Mouse (Mus musculus): Measurements from ENCODE around the gene Zswim5. TPM values are rescaled to one million over a fixed set of nuclear protein-coding genes. Genes with fewer than 3 reads are reported as not detected.
"Not testable (repeated sequence)": the region's sequence is repeated elsewhere in the genome, so short reads cannot be mapped to it uniquely, and the experiment has no call there.

Zswim5 gene
- polyA plus RNA-seq (2012; rRNA removed) = 3.7 and 4.7 TPM in 2 replicates

GRCm38 (mm10) chr4:116876995-116877728, at the start of gene Zswim5:
Gene Zswim5 (plus strand): TSS chr4:116877376.
- H3K4me1 ChIP-seq (ENCODE audit: control insufficient read depth, insufficient read depth, low read length) = peaks cover 6% of the 10 kb centered on the region
- no peaks in the 10 kb centered on the region for H3K27me3 ChIP-seq (ENCODE audit: control insufficient read depth, insufficient read depth, low read length)
- H3K36me3 ChIP-seq (ENCODE audit: control insufficient read depth, insufficient read depth, low read length) = no peaks in the 10 kb centered on the region
- H3K4me3 ChIP-seq (ENCODE audit: control insufficient read depth, low read depth, low read length) = peak within 1 kb of the TSS; percentile 90
- peak within 1 kb of the TSS; percentile 84 for H3K27ac ChIP-seq (ENCODE audit: control insufficient read depth, insufficient read depth, low read depth, low read length)
- TF ChIP-seq CTCF (IDR thresholded peaks at IDR 0.05; ENCODE audit: control insufficient read depth, insufficient read depth, insufficient replicate concordance, low read depth, low read length) = no peak
- TF ChIP-seq POLR2A (IDR thresholded peaks at IDR 0.05; ENCODE audit: control insufficient read depth, low read depth, low read length) = 0 out of 2 replicates have a peak, but pooled peaks have one; percentile 24

GRCm38 (mm10) chr4:116827819-116828218, 49.4 kb upstream of the Zswim5 start:
- TF ChIP-seq POLR2A (IDR thresholded peaks at IDR 0.05; ENCODE audit: control insufficient read depth, low read depth, low read length) = no peak
- peak; percentile 48; the same call in 1 of the 2 replicates for TF ChIP-seq CTCF (IDR thresholded peaks at IDR 0.05; ENCODE audit: control insufficient read depth, insufficient read depth, insufficient replicate concordance, low read depth, low read length)
- Histone ChIP-seq H3K36me3 (ENCODE audit: control insufficient read depth, insufficient read depth, low read length) (no peaks in the 10 kb centered on the region), H3K4me3 (ENCODE audit: control insufficient read depth, low read depth, low read length) (no peak overlapping the region), H3K27me3 (ENCODE audit: control insufficient read depth, insufficient read depth, low read length) (no peaks in the 10 kb centered on the region), H3K27ac (ENCODE audit: control insufficient read depth, insufficient read depth, low read depth, low read length) (no peak overlapping the region), H3K4me1 (ENCODE audit: control insufficient read depth, insufficient read depth, low read length) (peaks cover 7% of the 10 kb centered on the region)

- no peaks in the 10 kb centered on the region for H3K27me3 ChIP-seq (ENCODE audit: control insufficient read depth, insufficient read depth, low read length)
- H3K4me1 ChIP-seq (ENCODE audit: control insufficient read depth, insufficient read depth, low read length) = peaks cover 7% of the 10 kb centered on the region
- H3K27ac ChIP-seq (ENCODE audit: control insufficient read depth, insufficient read depth, low read depth, low read length) = no peak overlapping the region
- H3K4me3 ChIP-seq (ENCODE audit: control insufficient read depth, low read depth, low read length) = no peak overlapping the region
- TF ChIP-seq CTCF (IDR thresholded peaks at IDR 0.05; ENCODE audit: control insufficient read depth, insufficient read depth, insufficient replicate concordance, low read depth, low read length) (no peak), POLR2A (IDR thresholded peaks at IDR 0.05; ENCODE audit: control insufficient read depth, low read depth, low read length) (no peak)
- no peaks in the 10 kb centered on the region for H3K36me3 ChIP-seq (ENCODE audit: control insufficient read depth, insufficient read depth, low read length)
Measured at GRCm38 (mm10) chr4:116829364-116830069, 47.7 kb upstream of the Zswim5 start.

GRCm38 (mm10) chr4:116830070-116830368, 47.2 kb upstream of the Zswim5 start:
- no peaks in the 10 kb centered on the region for H3K27me3 ChIP-seq (ENCODE audit: control insufficient read depth, insufficient read depth, low read length)
- H3K4me1 ChIP-seq (ENCODE audit: control insufficient read depth, insufficient read depth, low read length) = peaks cover 4% of the 10 kb centered on the region
- H3K4me3 ChIP-seq (ENCODE audit: control insufficient read depth, low read depth, low read length) = no peak overlapping the region
- no peak overlapping the region for H3K27ac ChIP-seq (ENCODE audit: control insufficient read depth, insufficient read depth, low read depth, low read length)
- TF ChIP-seq POLR2A (IDR thresholded peaks at IDR 0.05; ENCODE audit: control insufficient read depth, low read depth, low read length) = no peak
- no peak for TF ChIP-seq CTCF (IDR thresholded peaks at IDR 0.05; ENCODE audit: control insufficient read depth, insufficient read depth, insufficient replicate concordance, low read depth, low read length)
- H3K36me3 ChIP-seq (ENCODE audit: control insufficient read depth, insufficient read depth, low read length) = no peaks in the 10 kb centered on the region

GRCm38 (mm10) chr4:116838999-116839398, 38.2 kb upstream of the Zswim5 start:
- no peaks in the 10 kb centered on the region for H3K4me1 ChIP-seq (ENCODE audit: control insufficient read depth, insufficient read depth, low read length)
- H3K36me3 ChIP-seq (ENCODE audit: control insufficient read depth, insufficient read depth, low read length) = no peaks in the 10 kb centered on the region
- H3K4me3 ChIP-seq (ENCODE audit: control insufficient read depth, low read depth, low read length) = no peak overlapping the region
- H3K27ac ChIP-seq (ENCODE audit: control insufficient read depth, insufficient read depth, low read depth, low read length) = no peak overlapping the region
- no peaks in the 10 kb centered on the region for H3K27me3 ChIP-seq (ENCODE audit: control insufficient read depth, insufficient read depth, low read length)
- TF ChIP-seq CTCF (IDR thresholded peaks at IDR 0.05; ENCODE audit: control insufficient read depth, insufficient read depth, insufficient replicate concordance, low read depth, low read length) = no peak

- not testable (repeated sequence) for H3K27me3 ChIP-seq (ENCODE audit: control insufficient read depth, insufficient read depth, low read length); H3K36me3 ChIP-seq (ENCODE audit: control insufficient read depth, insufficient read depth, low read length); H3K27ac ChIP-seq (ENCODE audit: control insufficient read depth, insufficient read depth, low read depth, low read length); H3K4me1 ChIP-seq (ENCODE audit: control insufficient read depth, insufficient read depth, low read length)
- H3K4me3 ChIP-seq (ENCODE audit: control insufficient read depth, low read depth, low read length) = peak overlapping the region; percentile 46; the same call in 1 of the 2 replicates
Measured at GRCm38 (mm10) chr4:116840096-116840495, 37.1 kb upstream of the Zswim5 start.

GRCm38 (mm10) chr4:116840841-116841240, 36.3 kb upstream of the Zswim5 start:
- no peak overlapping the region for H3K4me3 ChIP-seq (ENCODE audit: control insufficient read depth, low read depth, low read length)
- H3K36me3 ChIP-seq (ENCODE audit: control insufficient read depth, insufficient read depth, low read length) = no peaks in the 10 kb centered on the region
- TF ChIP-seq POLR2A (IDR thresholded peaks at IDR 0.05; ENCODE audit: control insufficient read depth, low read depth, low read length) (no peak), CTCF (IDR thresholded peaks at IDR 0.05; ENCODE audit: control insufficient read depth, insufficient read depth, insufficient replicate concordance, low read depth, low read length) (no peak)
- H3K4me1 ChIP-seq (ENCODE audit: control insufficient read depth, insufficient read depth, low read length) = no peaks in the 10 kb centered on the region
- no peaks in the 10 kb centered on the region for H3K27me3 ChIP-seq (ENCODE audit: control insufficient read depth, insufficient read depth, low read length)
- no peak overlapping the region for H3K27ac ChIP-seq (ENCODE audit: control insufficient read depth, insufficient read depth, low read depth, low read length)
